Mouse (Mus musculus) lung, postnatal 14 days (tissue): ENCODE measurements around the gene Ipmk.
A peak's percentile ranks its signal among the peaks of the same experiment; 100 is the strongest.

ENCODE experiments used
- DNase-seq: peaks from one replicate; pipeline ENCODE4 v3.0.0; 2021

The Ipmk gene

DNA sequence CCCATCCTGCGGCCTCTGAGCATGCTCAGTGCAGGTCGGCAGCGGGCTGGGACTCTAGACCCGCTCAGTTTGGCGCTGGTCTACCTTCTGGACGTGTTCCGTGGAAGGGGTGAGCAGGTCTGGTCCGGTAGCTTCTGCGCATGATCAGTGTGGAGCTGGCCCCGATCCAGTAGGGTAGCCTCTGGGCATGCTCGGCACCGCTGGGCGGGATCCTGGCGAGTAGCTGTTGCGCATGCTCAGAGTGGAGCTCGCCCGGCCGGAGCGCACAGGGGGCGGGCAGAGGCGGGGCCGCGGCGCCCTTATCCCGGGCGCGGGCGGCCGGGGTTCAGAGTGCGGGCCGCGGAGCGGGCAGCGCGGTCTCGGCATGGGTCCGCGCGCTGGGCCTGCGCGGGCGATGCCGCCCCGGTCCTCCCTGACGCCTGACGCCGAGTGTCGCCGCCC, at the start of gene Ipmk:
Gene Ipmk (plus strand): TSS at position 255 of the 441 bp plus-strand sequence.
- DNase-seq: peak; percentile 100

DNA sequence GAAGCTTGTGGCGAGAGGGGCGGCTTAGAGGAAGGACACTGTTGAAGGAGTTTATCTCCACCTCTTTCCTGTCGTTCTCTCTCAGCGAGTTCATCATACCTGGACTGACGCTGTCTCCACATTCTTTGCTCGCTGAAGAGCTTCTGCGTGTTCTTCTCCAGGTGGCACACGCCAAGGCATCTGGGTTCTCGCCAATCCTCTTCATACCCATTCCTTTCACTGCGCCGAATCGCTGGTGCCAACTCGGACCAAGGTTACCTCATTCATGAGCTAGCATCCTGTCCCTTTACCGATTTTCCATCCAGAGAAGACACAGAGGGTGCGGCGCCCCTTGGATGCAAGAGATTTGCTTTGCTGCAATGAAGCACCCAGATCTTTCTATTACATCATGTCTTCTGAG, 47.4 kb upstream of the Ipmk start:
- no peak for DNase-seq

DNA sequence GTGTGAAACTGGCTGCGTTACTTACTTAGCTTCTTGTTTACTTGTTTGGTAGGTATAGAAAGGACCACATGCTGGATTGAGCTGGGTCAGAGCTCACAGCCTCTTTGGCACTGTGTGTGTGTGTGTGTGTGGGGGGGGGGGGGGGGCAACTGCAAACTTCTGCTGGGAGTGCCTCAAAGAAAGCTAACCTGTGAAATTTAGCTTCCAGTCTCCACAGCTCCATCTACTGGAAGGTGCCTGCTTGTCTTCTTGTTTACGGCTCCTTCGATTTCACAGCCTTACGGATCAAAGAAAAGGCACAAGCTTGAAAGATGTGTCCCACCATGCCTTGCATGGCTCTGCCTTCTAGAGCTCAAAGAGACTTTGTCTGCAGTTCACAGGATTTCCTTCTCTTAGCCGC, 45.1 kb upstream of the Ipmk start:
- peak; percentile 16 for DNase-seq

DNA sequence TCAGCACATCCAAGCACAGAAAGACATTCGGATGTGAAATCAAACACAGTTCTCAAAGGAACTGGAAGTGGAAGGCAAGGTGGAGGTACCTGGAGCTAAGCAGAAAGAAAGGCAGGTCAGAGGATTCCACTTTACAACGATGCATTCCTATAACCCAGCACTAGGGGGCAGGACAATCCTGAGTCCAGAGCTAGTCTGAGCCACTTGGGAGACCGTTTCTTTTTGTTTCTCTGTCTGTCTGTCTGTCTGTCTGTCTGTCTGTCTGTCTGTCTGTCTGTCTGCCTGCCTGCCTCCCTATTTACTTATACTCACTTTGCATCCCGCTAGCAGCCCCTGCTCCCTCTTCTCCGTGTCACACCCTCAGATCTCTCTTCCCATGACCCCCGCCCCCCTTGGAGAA, 41.4 kb upstream of the Ipmk start:
- DNase-seq: peak; percentile 45

DNA sequence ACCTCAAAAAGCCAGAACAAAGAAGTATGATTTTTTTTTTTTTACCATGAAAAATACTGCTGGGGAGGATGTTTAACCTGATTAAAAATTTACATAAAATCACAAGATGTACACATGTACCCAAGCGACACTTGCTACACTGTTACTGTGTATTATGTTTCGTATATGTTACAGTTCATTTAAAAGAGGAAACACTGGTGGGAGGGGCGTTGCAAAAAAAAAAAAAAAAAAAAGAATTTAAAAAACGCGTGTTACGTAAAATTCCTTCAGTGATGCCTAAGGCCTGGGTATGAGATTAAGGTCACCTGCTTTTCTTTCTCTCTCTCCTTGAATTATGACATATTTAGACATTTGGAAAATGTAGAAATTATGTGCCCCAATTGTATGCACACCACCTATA, 40.8 kb upstream of the Ipmk start:
- no peak for DNase-seq

DNA sequence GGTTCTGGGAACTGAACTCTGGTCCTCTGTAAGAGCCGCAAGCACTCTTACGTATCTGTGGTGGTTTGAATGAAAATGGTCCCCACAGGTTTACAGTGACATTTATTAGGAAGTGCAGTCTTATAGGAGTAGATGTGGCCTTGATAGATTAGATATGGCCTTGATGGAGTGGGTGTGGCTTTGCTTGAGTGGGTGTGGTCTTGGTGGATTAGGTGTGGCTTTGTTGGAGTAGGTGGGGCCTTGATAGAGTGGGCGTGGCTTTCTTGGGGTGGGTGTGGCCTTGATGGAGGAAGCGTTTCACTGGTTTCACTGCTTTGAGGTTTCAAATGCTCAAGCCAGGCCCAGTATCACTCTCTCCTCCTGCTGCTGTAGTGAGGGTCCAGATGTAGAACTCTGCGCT, 39.4 kb upstream of the Ipmk start:
- no peak for DNase-seq

DNA sequence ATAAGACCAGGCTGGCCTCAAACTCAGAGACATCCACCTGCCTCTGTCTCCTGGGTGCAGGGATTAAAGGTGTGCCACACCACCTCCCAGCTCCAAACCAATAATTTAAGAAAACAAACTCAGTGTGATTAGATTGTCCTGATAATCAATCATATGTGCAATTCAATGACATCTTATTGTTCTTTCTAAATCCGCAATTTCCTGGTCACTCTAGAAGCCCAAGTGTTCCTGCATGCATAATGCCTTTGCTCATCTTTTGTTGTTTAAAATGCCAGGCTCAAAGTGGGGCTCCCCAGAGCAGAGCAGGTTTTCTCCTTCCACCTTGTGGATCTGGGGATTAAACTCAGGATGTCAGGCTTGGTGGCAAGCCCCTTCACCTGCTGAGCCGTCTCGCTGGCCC, 37.3 kb upstream of the Ipmk start:
- DNase-seq: no peak

DNA sequence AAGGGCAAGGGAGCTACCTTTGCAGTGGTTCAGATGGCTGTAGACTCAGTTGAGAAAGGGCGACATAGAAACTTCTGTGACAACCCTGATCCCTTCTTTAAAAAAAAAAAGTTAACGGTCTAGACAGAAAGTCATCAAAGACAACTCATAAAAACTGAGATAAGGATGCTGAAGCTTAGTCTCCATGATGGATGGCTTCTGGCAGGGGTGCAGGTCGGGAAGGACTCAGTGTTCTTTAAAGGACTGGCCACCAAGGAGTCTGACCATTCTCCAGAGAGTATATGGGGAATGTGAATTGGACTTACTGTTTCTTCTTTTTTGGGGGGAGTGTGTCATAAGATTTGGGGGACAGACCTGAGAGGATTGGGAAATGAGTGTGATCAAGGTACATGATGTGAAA, 33.0 kb upstream of the Ipmk start:
- no peak for DNase-seq

DNA sequence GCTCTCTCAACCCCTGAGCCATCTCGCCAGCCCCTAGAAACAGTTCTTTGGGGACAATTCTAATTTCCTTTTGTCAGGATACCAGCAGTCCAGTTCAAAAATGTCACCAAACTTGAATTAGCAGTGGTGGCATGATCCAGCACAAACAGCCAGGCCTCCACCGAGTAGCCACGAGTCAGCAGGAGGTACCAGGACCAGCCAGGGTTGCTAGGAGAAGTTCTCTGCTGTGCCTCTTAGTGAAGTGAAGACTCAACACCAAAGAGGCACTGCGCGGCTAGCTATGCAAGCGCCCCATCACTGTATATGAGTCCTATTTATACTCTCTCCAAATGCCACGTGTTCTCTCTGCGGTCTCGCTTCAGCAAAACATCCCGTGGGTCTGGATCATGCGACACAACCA, 31.5 kb upstream of the Ipmk start:
- DNase-seq: no peak

DNA sequence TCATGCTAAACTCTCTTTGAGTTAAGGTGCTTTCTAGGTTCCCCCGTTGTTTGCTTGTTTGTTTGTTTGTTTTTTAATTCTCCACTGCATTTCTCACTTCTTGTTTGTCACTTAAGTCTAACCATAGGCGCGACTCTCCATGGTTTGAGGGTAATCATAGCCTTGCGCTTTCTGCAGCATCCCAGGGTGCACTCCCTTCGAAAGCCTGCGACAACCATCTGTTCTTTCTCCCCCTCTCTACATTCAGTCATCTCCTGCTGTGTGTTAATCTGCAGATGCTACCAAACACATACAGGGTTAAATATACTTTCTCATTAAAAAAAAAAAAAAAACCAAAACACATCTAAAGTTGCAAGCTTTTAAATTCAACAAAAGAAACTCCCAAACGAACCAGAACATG, 31.1 kb upstream of the Ipmk start:
- no peak for DNase-seq

DNA sequence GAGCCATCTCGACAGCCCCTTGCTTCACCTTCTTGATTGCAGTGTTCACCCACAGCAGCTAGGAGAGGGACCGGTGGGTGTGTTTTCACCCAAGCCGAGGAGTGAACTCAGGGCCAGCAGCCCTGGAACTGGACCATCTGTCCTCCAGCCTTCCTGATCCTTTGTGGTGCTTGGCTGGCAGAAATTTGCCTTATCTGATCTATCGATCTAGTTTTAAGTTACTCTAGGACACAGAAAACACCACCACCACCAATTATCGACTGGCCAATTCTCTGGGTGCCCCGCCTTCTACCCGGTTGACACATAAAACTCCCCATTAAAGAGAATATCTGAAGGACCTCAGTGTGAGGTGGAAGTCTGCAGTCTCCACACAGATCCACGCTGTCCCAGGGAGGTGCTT, 23.9 kb upstream of the Ipmk start:
- DNase-seq: no peak

DNA sequence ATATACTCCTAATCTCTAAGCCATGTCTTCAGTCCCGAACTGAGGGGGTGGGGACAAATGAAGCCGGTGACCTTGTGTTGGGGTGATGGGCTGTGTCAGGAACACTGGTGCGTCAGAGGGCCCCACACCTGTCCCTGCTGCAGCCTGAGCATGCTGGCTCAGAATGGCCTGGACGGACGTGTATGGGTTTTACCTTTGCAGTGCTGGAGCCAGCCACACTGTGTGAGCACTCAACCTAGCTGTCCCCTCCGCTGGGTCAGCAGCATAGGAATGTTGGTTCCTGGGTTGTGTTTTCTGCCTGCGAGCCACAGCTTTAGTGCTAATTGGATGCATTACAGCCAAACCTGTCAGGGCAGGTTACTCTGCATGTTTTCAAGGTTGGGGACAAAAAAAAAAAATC, 21.4 kb upstream of the Ipmk start:
- no peak for DNase-seq

DNA sequence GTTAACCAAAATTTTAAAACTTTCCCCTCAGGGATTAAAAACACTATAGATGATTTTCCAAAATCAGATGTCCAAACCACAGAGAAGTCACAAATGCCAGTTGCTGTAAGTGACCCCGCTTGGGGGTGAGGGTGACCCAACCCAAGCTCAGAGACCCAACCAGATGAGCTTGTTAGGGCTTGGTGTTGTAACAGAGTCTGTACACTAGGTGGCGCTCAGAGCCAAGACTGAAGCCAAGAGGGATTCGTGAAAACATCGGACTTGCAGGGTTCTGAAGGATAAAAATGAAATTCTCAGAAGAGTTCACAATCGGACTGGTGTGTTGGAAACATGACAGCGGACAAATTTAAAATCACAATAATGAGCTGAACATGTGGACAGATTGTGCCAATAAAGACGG, 20.8 kb upstream of the Ipmk start:
- DNase-seq: peak; percentile 77

DNA sequence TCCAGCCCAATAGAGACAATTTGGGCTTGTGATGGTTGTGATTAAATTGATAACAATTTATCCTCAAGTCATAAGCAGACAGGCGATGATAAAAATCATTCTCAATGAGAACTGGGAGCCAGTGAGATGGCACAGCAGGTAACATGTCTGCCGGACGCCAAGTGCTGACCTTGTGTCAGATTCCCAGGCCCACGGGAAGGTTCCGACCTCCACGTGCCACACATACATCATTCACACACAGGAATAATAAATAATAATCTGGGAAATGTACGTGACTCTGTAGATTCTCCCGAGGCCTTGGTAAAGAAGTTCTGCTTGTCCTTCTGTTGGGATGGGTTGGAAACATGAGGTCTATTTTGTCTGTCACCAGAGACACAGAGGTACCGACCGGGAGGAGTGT, 20.2 kb upstream of the Ipmk start:
- DNase-seq: no peak

DNA sequence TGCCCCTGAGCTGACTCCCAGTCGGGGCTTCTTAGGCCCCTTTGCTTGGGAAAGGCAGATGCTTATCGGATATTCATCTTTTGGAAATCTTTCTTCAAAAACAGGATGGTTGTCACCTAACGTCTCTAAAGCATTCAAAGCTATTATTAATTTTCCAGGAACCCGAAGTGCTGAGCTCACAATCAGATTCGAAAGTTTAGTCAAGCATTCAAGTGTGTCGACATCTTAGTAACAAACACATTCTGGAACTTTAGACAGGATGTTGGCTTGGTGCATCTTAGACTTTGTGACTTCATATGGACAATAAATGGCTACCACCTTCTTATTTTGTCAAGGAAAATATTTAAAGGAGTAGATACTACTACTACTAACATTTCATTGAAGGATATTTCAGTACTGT, 19.2 kb upstream of the Ipmk start:
- no peak for DNase-seq

DNA sequence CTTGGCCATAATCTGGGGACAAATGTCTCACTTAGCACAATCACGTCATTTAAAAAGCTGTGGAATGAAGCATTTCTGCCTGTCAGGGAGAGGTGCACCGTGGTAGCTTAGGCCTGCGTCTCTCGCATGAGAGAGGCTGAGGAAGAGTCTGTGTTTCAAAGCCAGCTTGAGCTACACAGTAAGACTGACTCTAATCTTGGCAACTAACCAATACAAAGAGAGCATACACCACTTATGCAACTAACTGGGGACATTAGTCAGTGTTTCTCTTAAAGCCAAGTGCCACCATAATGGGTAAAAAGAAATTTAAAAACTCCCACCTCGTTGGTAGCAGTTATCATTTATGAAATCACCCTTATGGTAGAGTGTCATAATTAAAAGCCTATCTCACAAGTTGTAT, 18.7 kb upstream of the Ipmk start:
- no peak for DNase-seq

DNA sequence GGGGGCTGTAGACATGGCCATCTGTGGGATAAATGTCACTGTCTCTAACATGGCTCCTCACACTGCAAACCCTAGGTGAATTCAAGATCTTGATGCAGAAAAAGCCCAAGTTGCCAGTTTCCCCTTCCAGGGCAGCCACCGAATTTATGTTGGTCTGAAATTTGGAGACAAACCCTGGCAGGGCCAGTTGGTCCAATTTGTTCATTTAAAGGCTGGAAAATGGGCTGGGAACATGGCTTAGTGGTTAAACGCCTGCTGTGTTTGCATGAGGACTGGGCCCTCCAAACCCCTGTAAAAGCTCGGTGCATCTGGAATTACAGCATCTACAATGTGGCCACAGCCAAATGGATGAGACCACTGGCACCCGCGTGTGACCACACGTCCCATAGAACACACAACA, 18.3 kb upstream of the Ipmk start:
- DNase-seq: no peak

DNA sequence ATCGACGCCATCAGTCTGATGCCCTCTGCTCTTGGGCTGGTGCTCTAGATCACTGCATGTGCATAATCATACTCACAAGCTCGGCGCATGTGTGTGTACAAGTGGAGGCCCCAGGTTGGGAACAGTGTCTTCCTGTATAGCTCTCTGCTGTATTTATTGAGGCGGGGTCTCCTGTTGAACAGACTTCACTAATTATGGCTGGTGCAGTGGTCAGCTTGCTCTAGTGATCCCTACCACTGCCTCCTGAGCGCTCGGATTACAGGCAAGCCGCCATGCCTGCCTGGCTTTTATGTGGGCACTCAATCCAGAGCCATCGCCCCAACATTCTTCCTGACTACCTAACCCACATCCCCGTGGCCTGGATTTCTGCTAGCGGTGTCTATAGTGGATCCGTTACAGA, 17.5 kb upstream of the Ipmk start:
- DNase-seq: no peak

DNA sequence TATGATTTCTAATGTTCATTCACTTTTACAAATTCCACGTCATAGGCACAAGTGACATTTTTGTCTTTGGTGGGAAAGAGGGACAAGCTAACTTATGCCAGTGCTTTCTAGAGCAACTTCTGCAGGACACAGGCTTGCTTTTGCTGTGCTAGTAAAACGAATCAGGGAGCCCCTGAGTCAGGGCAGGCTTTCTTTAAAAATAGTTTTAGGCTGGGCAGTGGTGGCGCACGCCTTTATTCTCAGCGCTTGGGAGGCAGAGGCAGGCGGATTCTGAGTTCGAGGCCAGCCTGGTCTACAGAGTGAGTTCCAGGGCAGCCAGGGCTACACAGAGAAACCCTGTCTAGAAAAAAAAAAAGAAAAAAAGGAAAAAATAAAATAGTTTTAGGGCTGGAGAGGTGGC, 15.7 kb upstream of the Ipmk start:
- no peak for DNase-seq

DNA sequence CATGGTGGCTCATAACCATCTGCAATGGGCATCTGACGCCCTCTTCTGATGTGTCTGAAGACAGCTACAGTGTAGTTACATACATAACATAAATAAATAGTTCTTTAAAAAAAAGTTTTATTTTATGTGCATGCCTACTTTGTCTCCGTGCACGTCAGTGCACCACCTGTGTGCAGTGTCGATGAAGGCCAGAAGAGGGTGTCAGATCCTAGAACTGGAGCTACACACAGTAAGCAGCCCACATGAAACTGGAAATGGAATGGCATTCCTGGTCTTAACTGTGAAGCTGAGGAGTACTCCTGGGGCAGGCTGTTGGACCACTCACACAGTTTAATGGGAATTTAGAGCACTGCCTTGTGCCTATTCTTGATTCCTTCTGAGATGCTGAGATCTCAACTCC, 15.2 kb upstream of the Ipmk start:
- DNase-seq: no peak

DNA sequence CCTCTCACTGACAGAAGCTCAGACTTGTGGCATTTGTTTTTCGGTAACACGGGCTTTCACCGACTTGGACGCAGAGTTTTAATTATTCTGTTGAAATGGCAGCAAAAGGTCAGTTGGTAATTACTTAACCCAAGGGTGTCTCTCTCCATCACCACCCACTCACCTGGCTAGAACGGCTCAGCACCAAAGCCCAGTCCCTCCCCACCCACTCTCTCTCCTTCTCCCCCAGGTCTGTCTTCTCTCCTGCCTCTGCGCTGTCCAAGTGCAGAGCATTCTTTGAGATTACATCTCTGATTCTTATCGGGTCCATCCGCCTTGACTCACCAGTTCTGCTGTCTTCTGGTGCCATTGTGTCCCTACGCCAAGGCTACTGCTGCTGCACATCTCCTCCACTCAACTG, 14.7 kb upstream of the Ipmk start:
- no peak for DNase-seq

DNA sequence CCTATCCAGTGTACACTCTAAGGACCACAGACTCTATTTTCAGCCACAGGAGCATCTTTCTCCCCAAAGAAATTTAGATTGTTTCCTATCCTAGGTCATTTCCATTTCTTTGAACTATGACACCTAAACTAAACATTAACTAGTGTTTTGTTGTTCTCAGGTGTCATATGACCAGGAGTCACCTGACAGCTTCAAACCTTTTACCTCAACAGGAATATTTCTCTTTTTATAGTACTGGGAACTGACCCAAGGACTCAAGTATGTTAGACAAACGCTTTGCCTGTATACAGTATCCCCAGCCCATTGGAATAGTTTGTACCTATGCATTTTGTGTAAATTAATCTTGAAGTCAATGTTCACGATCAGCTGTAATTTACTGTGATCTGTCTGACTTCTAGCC, 9.8 kb upstream of the Ipmk start:
- no peak for DNase-seq

DNA sequence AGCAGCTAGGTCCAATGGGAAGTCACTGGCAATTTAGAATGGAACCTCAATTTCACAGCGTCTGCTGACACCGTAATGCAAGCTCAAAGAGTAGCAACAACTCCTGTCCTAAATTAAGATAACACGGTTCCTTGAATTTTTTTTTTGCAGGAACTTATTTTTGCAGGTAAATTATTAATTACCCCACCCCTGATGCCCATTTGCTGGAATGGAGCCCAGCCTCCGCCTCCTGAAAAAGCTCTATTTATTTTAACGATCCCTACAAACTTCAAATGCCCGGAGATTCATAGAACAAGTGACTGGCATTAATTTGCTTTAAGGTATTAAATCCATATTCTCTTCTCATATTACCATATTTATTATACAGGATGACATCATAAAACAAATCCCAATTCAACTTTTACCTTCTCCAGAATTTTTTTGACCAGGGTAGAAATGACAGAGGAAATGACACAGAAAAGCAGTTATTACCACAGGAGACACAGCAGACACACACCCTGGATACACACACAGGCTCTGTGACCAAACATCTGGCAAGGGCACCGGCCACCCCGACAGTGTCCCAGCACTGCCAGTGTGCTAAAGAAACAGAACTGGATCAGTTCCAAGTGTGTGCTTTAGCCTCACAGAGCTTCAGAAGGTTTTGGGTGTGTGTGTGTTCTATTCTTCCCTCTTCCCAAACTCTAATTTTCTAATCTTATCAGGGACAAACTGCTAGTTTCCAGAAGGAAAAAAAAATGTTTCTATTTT, 9.2 kb upstream of the Ipmk start:
- no peak for DNase-seq

DNA sequence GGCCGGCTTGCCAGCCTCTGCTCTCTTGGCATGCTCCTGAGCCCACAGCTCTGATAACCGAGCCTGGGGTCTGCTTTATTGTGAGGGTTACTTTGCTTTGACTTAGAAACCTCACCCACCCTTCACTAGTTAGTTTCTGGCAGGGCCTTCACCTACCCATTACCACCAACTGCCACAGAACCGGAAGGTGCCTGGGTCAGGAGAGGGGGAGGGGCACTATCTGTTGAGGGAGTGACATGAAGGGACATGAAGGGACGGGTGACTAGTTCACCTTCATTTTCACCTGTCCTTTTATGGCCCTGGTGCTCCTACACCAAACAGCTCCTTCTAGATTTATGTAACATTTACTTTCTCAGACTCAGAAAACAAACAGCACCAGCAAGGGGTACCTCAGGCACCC, 8.1 kb upstream of the Ipmk start:
- DNase-seq: no peak

DNA sequence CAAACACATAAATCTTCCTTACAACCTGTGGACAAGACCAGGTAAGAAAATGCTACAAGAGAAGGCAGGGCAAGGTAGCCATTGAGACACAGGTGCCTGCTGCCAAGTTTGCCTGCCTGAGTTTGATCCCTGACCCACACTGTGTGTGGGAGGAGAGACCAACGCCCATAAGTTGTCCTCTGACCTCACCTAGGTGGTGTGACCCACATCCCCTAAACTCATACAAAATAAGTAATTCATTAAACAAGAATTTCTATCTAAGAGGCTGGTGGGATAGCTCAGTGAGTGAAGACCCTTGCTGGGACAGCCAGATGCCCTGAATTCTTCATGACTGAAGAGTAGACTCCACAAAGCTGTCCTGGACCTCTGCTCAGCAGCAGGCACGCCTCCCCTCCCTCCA, 7.4 kb upstream of the Ipmk start:
- no peak for DNase-seq

DNA sequence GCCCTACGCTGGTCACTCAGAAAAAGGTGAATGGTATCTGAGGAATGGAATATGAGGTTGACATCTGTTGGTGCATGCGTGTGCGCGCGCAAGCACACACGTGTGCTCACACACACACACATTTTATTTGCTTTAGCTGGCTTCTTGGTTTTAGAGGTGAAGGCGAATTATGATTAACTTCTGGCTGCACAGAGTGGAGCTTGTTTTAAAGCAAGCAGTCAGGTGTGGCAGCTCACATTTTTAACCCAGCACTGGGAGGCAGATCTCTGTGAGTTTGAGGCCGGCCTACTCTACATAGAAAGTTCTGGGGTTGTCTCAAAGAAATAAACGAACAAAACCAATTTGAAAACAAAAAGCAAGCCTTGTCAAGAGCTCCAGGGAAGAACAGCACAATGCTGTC, 6.3 kb upstream of the Ipmk start:
- no peak for DNase-seq
